Mouse (Mus musculus) liver, adult 2 months (tissue): ENCODE measurements around the gene Cacna1s.

Experiments used
- CTCF ChIP-seq: fragments of 200-500 bp; IDR thresholded peaks from 2 replicates; pipeline ENCODE4 v1.5.1; 2011; ENCODE audit warnings: low read depth, low read length, control low read depth
- POLR2A ChIP-seq: fragments of 200-500 bp; IDR thresholded peaks from 2 replicates; pipeline ENCODE4 v1.6.1; 2011; ENCODE audit warnings: low read length, control low read depth; ENCODE audit not compliant: insufficient read depth; ENCODE audit errors: extremely low read depth

- TF ChIP-seq CTCF (no peak), POLR2A (no peak)
These were observed 88.8 kb downstream of the Cacna1s start for GRCm38 (mm10) chr1:136141176-136141950.
